Mouse (Mus musculus): Measurements from ENCODE around the gene Nup210. TPM values are rescaled to one million over a fixed set of nuclear protein-coding genes. Genes with fewer than 3 reads are reported as not detected.

Nup210 gene
- polyA plus RNA-seq, 1 experiment, result 28.9 TPM

- Histone ChIP-seq H3K27me3 (ENCODE audit: control insufficient read depth, insufficient read depth, low read length) (no peaks in the 10 kb centered on the region), H3K27ac (ENCODE audit: insufficient read depth, low read depth, low read length) (no peak overlapping the region), H3K36me3 (ENCODE audit: control insufficient read depth, insufficient read depth, low read length) (no peaks in the 10 kb centered on the region; the same call in 1 of the 2 replicates), H3K4me3 (ENCODE audit: low read depth, low read length) (no peak overlapping the region), H3K4me1 (ENCODE audit: control insufficient read depth, insufficient read depth, insufficient read length, low read length) (no peaks in the 10 kb centered on the region)
- 87% methylated on average over 3 of the region's 3 CpGs for WGBS
- TF ChIP-seq CTCF (IDR thresholded peaks at IDR 0.05; ENCODE audit: extremely low read depth, insufficient read length, insufficient replicate concordance, low read depth, low read length), result no peak
- no peak for TF ChIP-seq POLR2A (IDR thresholded peaks at IDR 0.05; ENCODE audit: low read depth, low read length)
Observed at GRCm38 (mm10) chr6:91008284-91008830, 108.3 kb downstream of the Nup210 start.

DNA sequence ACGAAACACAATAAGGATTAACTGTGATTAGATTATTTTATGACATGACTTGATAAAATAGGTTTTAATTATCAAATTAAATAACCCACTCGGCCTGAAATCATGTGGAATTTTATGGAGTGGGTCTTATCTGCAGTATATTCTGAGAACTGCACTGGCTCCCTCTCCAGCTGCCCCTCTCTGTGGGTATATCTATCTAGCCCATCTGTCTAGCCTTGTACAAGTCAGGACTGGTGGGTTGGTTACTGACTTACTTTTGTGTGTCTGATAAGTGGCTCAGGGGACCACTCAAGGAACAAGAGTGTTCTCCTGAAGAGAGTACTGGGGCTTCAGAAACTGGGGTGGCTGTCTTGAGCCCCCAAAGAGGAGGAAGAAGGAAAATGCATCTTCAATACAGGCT, 109.4 kb downstream of the Nup210 start:
- TF ChIP-seq CTCF (IDR thresholded peaks at IDR 0.05; ENCODE audit: extremely low read depth, insufficient read length, insufficient replicate concordance, low read depth, low read length) (no peak), POLR2A (IDR thresholded peaks at IDR 0.05; ENCODE audit: low read depth, low read length) (no peak)
- H3K36me3 ChIP-seq (ENCODE audit: control insufficient read depth, insufficient read depth, low read length), result no peaks in the 10 kb centered on the region
- no peak overlapping the region for H3K4me3 ChIP-seq (ENCODE audit: low read depth, low read length)
- H3K27me3 ChIP-seq (ENCODE audit: control insufficient read depth, insufficient read depth, low read length), result no peaks in the 10 kb centered on the region
- 11% methylated on average over 2 of the region's 2 CpGs for WGBS
- H3K27ac ChIP-seq (ENCODE audit: insufficient read depth, low read depth, low read length), result no peak overlapping the region
- H3K4me1 ChIP-seq (ENCODE audit: control insufficient read depth, insufficient read depth, insufficient read length, low read length), result no peaks in the 10 kb centered on the region

DNA sequence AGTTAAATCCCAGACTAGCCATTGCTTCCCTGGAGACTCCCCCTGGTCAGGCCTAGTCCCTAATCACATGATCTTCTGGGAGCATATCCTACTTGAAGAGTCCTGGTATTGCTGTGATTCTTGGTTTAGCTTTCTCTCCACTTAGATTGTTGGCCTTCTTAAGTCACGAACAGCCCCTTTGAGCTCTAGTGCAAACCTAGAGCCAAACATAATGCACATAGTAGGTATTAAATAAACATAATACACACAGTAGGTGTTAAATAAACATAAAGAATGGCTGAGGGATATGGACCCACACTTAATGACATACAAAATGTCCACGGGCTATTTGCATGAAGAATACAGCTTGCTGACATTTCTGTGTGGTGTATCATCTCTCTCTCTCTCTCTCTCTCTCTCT, 112.5 kb downstream of the Nup210 start:
- no peak overlapping the region for H3K4me3 ChIP-seq (ENCODE audit: low read depth, low read length)
- TF ChIP-seq POLR2A (IDR thresholded peaks at IDR 0.05; ENCODE audit: low read depth, low read length) (no peak), CTCF (IDR thresholded peaks at IDR 0.05; ENCODE audit: extremely low read depth, insufficient read length, insufficient replicate concordance, low read depth, low read length) (no peak)
- WGBS, result 88% methylated on average over 2 of the region's 2 CpGs

GRCm38 (mm10) chr6:91003310-91003995, 113.2 kb downstream of the Nup210 start:
- H3K4me3 ChIP-seq (ENCODE audit: low read depth, low read length), result no peak overlapping the region
- H3K4me1 ChIP-seq (ENCODE audit: control insufficient read depth, insufficient read depth, insufficient read length, low read length), result no peaks in the 10 kb centered on the region
- no peak for TF ChIP-seq CTCF (IDR thresholded peaks at IDR 0.05; ENCODE audit: extremely low read depth, insufficient read length, insufficient replicate concordance, low read depth, low read length)
- H3K27ac ChIP-seq (ENCODE audit: insufficient read depth, low read depth, low read length), result no peak overlapping the region
- H3K27me3 ChIP-seq (ENCODE audit: control insufficient read depth, insufficient read depth, low read length), result no peaks in the 10 kb centered on the region
- 25% methylated on average over 3 of the region's 3 CpGs for WGBS
- H3K36me3 ChIP-seq (ENCODE audit: control insufficient read depth, insufficient read depth, low read length), result no peaks in the 10 kb centered on the region

More for the DNA sequence above, 112.5 kb downstream of the Nup210 start:
- H3K27ac ChIP-seq (ENCODE audit: insufficient read depth, low read depth, low read length), result no peak overlapping the region
- H3K36me3 ChIP-seq (ENCODE audit: control insufficient read depth, insufficient read depth, low read length), result no peaks in the 10 kb centered on the region
- no peaks in the 10 kb centered on the region for H3K4me1 ChIP-seq (ENCODE audit: control insufficient read depth, insufficient read depth, insufficient read length, low read length)
- H3K27me3 ChIP-seq (ENCODE audit: control insufficient read depth, insufficient read depth, low read length), result no peaks in the 10 kb centered on the region

DNA sequence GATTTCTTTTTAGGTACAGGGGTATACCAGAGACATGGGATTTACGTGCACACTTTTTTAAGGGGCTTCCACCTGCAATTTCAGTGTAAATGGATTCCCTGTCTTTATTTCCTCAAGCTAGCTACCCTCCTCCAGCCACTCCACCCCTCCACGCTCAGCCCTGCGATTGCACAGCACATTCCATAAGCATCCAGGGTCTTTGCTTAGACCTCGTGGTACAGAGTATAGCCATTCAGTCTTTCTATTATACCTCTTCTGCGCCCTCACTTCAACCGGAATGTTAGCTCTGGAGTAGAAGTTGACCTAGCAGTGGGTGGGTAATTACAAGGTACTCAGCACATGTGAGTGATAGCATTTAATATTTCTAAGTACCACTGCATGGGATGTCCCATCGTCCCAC, 115.1 kb downstream of the Nup210 start:
- H3K4me1 ChIP-seq (ENCODE audit: control insufficient read depth, insufficient read depth, insufficient read length, low read length), result no peaks in the 10 kb centered on the region
- no peaks in the 10 kb centered on the region for H3K27me3 ChIP-seq (ENCODE audit: control insufficient read depth, insufficient read depth, low read length)
- WGBS, result 64% methylated on average over 7 of the region's 7 CpGs
- H3K27ac ChIP-seq (ENCODE audit: insufficient read depth, low read depth, low read length), result no peak overlapping the region
- H3K4me3 ChIP-seq (ENCODE audit: low read depth, low read length), result no peak overlapping the region
- no peak for TF ChIP-seq POLR2A (IDR thresholded peaks at IDR 0.05; ENCODE audit: low read depth, low read length)
- no peak for TF ChIP-seq CTCF (IDR thresholded peaks at IDR 0.05; ENCODE audit: extremely low read depth, insufficient read length, insufficient replicate concordance, low read depth, low read length)
- H3K36me3 ChIP-seq (ENCODE audit: control insufficient read depth, insufficient read depth, low read length), result no peaks in the 10 kb centered on the region

DNA sequence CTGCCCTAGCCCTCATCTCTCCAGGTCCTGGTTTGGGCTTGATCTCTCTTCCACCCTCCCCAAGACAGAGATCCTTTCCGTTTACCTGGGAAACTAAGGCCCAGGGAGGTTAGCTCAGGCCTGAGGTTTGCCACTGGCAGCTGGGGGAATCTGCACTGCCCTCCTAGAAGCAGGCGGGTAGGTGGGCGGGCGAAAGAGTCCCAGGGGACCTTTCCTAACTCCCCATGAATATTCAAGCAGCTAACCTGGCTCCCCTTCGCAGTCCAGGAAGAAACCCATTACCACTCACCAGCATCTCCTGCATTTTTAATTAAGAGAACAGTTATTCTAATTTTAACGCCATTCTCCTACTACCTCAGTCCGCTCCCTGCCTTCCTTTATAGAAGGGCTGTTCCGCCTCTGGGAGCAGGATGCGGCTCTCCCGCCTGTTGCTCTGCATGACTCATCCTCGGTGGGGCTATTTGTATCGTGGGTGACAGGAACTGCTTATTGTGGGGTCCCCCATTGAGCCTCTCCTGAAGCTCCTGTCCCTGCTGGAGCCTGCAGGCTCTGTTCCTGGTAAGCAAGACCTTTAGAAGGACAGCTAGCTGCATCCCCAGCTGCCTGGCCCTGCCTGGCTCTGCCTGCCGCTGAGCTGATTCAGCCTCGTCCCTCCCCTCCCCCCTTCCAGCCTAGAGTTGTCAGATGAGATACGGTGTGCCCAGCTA, 115.7 kb downstream of the Nup210 start:
- Histone ChIP-seq H3K27ac (ENCODE audit: insufficient read depth, low read depth, low read length) (no peak overlapping the region), H3K4me3 (ENCODE audit: low read depth, low read length) (no peak overlapping the region), H3K27me3 (ENCODE audit: control insufficient read depth, insufficient read depth, low read length) (no peaks in the 10 kb centered on the region), H3K36me3 (ENCODE audit: control insufficient read depth, insufficient read depth, low read length) (no peaks in the 10 kb centered on the region), H3K4me1 (ENCODE audit: control insufficient read depth, insufficient read depth, insufficient read length, low read length) (no peaks in the 10 kb centered on the region)
- 35% methylated on average over 15 of the region's 15 CpGs for WGBS
- TF ChIP-seq CTCF (IDR thresholded peaks at IDR 0.05; ENCODE audit: extremely low read depth, insufficient read length, insufficient replicate concordance, low read depth, low read length), result no peak
- TF ChIP-seq POLR2A (IDR thresholded peaks at IDR 0.05; ENCODE audit: low read depth, low read length), result no peak

GRCm38 (mm10) chr6:90999176-90999575, 117.5 kb downstream of the Nup210 start:
- Histone ChIP-seq H3K4me1 (ENCODE audit: control insufficient read depth, insufficient read depth, insufficient read length, low read length) (no peaks in the 10 kb centered on the region), H3K27ac (ENCODE audit: insufficient read depth, low read depth, low read length) (no peak overlapping the region), H3K36me3 (ENCODE audit: control insufficient read depth, insufficient read depth, low read length) (no peaks in the 10 kb centered on the region), H3K4me3 (ENCODE audit: low read depth, low read length) (no peak overlapping the region), H3K27me3 (ENCODE audit: control insufficient read depth, insufficient read depth, low read length) (no peaks in the 10 kb centered on the region)
- no peak for TF ChIP-seq CTCF (IDR thresholded peaks at IDR 0.05; ENCODE audit: extremely low read depth, insufficient read length, insufficient replicate concordance, low read depth, low read length)
- no peak for TF ChIP-seq POLR2A (IDR thresholded peaks at IDR 0.05; ENCODE audit: low read depth, low read length)
- 78% methylated on average over 4 of the region's 4 CpGs for WGBS

Measured in small intestine, adult 2 months (tissue).